Mouse (Mus musculus): ENCODE measurements at regions not wholly inside any gene's neighbourhood (a gene's known extent, or its start where the extent isn't known, plus 50 kb on each side); places are given as distances from the start of the nearest gene placed in this dataset.
A peak's percentile ranks its signal among the peaks of the same experiment; 100 is the strongest.

DNA sequence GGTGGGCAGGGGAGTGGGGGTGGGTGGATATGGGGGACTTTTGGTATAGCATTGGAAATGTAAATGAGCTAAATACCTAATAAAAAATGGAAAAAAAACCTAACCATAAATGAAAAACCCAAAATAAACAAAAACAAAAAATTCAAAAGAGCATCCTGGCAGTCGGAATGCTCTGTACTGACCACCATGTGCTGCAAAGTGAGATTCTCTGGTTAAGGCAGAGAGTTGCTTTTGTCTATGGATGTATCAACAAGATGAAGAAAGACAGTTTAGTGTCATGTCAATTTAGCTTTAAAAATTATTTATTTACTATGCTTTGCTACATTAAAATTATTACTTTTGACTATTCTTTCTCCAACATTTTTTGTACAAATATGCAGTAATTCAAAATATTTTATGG, 88.5 kb downstream of the E330014E10Rik start:
- no peak for DNase-seq

DNA sequence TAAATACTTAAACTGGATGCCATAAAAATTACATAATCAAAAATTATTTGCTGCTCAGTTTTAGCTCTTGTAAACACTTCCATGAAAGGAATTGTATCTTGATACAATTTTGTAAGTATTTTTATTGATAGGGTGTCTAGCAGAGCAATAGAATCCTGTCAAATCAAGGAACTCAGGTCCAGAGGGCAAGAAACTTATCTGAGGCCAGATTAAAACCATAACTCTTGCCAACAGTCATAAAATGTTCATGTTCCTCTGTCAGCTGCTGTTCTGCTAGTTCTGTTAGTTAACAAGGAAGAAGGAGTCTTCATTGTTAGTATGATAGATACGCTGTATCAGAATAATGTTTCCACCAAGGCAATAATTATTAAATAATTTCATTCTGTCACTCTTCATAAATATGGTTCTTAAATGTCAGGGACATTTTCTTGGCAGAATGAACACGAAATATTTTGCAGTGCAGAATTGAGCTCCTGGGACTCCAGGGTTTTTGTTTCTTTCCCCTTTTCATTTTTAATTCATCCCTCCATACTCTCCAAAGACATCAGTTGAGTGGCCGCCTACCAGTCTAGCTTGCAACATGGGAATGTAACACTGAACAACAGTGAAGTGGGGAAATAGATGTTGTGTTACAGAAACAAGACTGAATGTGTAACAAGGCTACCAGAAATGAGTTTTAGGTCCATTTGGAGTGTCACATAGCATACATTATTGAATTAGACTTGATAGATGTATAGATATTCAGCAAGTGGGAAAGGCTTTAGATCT, 89.1 kb downstream of the E330014E10Rik start:
- no peak for DNase-seq

DNA sequence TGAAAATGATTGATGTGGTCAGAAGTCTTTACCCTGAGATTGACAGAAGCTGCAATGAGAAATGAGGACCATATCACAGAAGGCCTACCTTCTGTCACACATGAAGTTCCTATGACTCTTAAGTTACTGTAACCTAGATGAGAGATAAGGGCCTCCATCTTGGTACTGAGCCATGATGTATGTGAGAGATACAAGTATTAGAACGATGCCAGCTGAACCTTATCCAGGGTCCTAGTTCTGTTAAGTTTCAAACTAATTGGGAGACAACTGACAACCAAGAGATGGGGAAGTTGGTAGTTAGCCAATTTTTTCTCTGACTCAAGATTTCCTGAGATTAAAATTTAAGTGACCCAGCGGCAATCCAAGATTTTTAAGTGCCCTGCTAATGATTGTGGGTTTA, 89.7 kb downstream of the E330014E10Rik start:
- DNase-seq: no peak

DNA sequence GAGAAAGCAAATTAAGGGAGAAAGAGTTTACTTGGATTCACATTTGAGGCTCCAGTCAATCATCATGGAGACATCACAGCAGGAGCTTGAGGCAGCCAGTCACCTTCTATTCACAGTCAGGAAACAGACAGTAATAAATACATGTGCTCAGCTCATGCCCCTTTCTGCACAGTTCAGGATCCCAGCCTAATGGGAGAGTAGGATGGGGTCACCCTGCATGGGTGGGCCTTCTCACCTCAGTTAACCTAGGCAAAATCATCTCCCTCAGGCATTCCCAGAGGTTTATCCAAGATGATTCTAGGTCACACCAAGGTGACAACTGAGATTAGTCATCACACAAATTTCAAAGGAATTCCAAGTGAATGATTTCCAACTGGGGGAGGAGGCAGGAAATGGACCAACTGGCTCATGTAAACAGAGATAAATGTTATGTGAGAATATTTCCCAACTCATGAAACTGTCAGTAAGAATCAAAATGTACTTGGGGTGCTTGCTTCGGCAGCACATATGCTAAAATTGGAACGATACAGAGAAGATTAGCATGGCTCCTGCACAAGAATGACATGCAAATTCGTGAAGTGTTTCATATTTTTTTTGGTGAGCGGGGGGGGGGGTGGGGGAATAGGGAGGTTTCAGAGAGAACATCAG, 89.8 kb upstream of the Cxcl13 start:
- peak; percentile 6 for DNase-seq

DNA sequence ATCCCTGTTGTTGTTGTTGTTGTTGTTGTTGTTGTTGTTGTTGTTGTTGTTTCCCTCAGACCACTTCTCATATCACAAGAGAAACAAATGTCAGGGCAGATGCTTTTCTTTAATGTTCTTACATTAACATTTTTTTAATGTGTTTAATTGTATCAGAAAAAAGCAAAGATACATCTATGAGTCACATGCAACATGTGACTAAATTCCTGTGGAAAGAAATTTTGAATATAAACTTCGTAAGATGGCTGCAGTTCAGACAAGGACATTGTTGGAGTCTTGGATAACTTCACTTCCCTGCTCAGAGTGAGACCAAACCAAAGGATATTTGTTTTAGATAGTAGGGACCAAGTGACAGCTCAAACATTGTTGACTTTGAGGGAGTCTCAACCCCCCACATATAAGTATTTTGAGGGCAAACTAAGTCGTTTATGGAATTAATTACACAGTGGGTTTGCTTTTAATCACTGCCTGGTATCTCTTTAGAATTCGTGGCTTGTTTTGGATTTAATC, 86.4 kb upstream of the Cxcl13 start:
- DNase-seq: no peak

DNA sequence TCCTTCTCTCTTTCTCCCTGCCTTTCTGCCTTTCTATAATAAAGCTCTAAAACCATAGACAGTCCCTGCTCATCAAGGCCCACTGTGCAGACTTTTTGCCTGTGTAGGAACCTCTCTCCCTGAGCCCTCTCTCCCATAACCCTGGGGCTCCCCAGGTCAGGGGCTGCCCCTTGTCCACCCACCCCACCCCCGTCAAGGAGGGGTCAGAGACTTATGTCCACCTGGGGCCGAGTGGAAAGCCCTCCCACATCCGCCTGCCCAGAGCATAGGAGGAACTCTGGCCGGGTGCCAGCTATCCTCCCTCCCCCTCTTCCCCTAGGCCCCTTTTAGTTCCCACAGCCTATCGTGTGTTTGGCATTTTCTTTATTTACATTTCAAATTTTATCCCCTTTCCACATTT, 81.8 kb upstream of the Cxcl13 start:
- no peak for DNase-seq

DNA sequence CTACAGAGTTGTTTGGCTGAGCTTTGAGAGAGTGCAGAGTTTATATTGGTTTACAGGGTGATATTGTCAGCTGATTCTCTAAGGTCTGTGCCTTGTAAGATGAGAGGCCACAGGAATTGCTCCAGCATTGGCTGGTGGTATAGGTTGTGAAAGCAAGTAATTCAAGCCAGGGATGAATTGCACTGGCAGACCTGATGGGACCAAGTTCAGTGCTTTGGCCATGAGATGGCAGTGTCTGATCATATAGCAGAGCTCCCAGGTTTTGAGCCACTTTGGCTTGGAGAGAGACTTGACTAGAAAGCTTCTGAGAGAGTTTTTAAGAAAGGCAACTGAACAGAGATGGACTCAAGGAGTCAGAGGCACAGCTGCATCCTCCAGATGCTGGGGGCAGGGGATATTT, 75.8 kb upstream of the Cxcl13 start:
- peak; percentile 44 for DNase-seq
